Mouse (Mus musculus) brown adipose tissue, adult 24 weeks (tissue): ENCODE measurements around the gene Cyp2c69. TPM values are rescaled to one million over a fixed set of nuclear protein-coding genes. Genes with fewer than 3 reads are reported as not detected.
"Not testable (repeated sequence)": the region's sequence is repeated elsewhere in the genome, so short reads cannot be mapped to it uniquely, and the experiment has no call there.

Source experiments
- H3K27ac ChIP-seq: fragments of 200-500 bp; replicated peaks from 2 replicates; pipeline ENCODE4 v1.5.1; 2012; ENCODE audit warnings: low read depth, mild to moderate bottlenecking, low read length
- H3K4me1 ChIP-seq: fragments of 200-500 bp; 2 replicates; pipeline ENCODE4 v1.6.1; 2012; ENCODE audit warnings: low read length, mixed read lengths; ENCODE audit not compliant: control insufficient read depth, insufficient read depth, insufficient read length
- H3K4me3 ChIP-seq: fragments of 200-500 bp; 2 replicates; pipeline ENCODE4 v1.5.1; 2012; ENCODE audit warnings: low read depth, mild to moderate bottlenecking, low read length, moderate library complexity; ENCODE audit not compliant: insufficient read depth
- polyA plus RNA-seq: library from polyadenylated mRNA; stranded (reverse); fragments of >200 nt; gene quantifications from 2 replicates; pipeline ENCODE4 v1.2.4, GENCODE M21; 2012; ENCODE audit not compliant: missing spikeins, insufficient read depth, insufficient read length

The Cyp2c69 gene
- not detected in 2 replicates for polyA plus RNA-seq

GRCm38 (mm10) chr19:39886699-39887098 is at the start of gene Cyp2c69:
Gene Cyp2c69 (minus strand): TSS chr19:39886799.
- not testable (repeated sequence) for H3K4me1 ChIP-seq, H3K4me3 ChIP-seq, H3K27ac ChIP-seq

DNA sequence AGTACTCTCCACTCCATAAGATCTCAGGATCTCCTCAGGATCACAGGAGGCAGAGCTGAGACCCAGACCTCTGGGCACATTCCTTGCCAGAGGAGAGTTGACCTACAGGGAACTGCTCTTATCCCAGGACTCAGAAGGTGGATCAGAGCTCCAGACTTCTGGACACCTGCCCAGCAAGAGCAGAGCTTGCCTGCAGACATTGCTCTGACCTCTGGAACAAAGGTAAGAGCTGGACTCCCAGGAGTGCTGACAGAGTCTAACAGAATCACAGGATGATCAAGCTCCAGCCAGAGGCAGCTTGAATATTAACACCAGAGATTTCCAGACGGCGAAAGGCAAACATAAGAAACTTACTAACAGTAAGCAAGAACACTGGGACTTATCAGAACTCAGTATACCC is 48.8 kb upstream of the Cyp2c69 start:
- H3K27ac ChIP-seq: no peak overlapping the region
- H3K4me3 ChIP-seq: no peak overlapping the region
- no peaks in the 10 kb centered on the region for H3K4me1 ChIP-seq

DNA sequence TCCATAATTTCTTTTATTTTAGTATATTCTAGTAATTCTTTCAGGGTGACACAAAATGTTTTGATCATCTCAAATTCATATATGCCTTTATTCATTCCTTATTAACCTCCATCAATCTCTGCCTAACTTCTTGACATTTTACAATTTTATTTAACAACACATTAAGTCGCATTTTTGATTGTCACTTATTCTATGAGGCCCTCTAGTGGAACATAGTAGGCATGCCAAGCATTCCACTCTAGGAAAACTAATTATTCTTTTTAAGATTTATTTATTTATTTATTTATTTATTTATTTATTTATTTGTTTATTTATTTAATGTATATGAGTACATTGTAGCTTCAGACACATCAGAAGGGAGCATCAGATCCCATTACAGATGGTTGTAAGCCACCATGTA is 43.4 kb upstream of the Cyp2c69 start:
- Histone ChIP-seq H3K27ac (no peak overlapping the region), H3K4me3 (no peak overlapping the region), H3K4me1 (no peaks in the 10 kb centered on the region)

DNA sequence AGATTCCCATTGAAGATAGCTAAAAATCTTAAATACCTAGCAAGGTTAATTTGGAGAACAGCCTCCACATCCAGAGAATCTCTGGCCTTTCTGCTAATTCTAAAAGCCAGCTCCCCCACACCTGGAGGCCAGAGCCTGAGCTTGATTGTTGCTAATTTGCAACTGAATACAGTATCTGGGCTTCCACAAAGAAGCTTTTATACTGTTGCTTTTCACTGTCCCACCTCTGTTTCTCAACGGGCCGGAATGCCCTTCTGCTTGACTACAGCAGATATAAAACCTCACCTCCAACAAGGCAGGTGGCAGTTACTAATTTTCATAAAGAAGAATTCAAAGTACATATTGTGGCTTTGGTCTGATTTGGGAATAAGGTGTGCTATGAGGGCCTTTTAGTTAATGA is 15.1 kb upstream of the Cyp2c69 start:
- Histone ChIP-seq H3K27ac (no peak overlapping the region), H3K4me1 (no peaks in the 10 kb centered on the region), H3K4me3 (no peak overlapping the region)

GRCm38 (mm10) chr19:39890079-39890478 is 3.5 kb upstream of the Cyp2c69 start:
- not testable (repeated sequence) for H3K4me3 ChIP-seq

GRCm38 (mm10) chr19:39866133-39866532 is 20.5 kb downstream of the Cyp2c69 start:
- Histone ChIP-seq H3K27ac (no peak overlapping the region), H3K4me1 (no peaks in the 10 kb centered on the region), H3K4me3 (no peak overlapping the region)

More at GRCm38 (mm10) chr19:39890079-39890478, 3.5 kb upstream of the Cyp2c69 start:
- not testable (repeated sequence) for H3K4me1 ChIP-seq, H3K27ac ChIP-seq

DNA sequence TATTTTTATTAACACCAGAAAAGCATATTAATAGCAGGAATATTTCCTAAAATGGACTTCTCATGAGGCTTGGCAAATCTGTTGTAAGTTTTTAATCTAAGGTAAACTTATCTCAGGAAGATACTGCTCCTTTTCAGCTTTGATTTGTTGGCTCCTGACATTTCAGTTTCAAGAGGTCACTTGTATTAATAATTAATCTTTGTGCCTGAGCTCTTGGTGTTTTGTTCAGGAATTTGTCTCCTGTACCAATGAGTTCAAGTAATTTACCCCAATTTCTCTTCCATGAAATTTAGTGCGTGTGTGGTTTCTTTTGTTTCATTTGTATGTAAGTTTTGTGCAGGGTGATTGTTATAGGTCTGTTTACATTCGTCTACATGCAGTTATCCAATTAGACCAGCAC is 65.7 kb downstream of the Cyp2c69 start:
- H3K27ac ChIP-seq, H3K4me1 ChIP-seq, H3K4me3 ChIP-seq: not testable (repeated sequence)

DNA sequence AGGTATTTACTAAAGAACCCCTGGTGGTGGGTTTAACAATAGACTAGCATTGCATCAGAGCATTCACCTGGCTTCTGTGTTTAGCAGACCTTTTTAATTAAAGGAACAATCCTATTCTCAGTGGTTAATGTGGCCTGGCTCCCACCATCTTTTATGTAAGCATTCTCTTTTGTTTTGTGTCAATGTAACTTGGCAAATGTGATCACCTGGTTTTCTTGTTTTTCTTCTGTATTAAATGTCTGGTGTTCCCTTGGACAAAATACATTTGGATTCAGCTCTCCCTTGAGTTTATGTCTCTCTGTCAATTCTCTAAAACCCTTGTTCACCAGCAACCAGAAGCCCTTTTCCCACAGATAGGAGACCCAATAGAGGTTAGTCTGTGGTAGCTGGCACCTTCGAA is 70.2 kb downstream of the Cyp2c69 start:
- H3K4me1 ChIP-seq, H3K27ac ChIP-seq, H3K4me3 ChIP-seq: not testable (repeated sequence)

- not testable (repeated sequence) for H3K27ac ChIP-seq, H3K4me1 ChIP-seq, H3K4me3 ChIP-seq
Observed at GRCm38 (mm10) chr19:39815991-39816390, 70.6 kb downstream of the Cyp2c69 start.

DNA sequence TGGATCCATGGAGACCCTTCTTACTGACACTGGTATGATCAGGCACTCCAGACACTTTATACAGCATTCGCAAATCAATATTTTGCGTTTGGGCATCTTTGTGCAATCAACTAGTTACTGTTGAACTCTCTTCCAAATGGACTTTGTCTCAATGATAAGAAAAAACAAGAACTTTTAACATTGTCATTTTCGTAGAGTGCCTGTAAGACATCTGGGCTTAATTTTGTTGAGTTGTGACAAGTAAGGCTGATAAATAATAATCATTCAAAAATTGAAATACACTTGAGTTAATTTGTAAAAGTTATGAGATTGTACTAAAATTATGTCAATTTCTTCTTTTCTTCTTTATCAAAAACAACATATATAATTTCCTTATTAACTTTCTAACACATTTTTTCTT is 73.9 kb downstream of the Cyp2c69 start, which contains the start of gene Cyp2c40:
TSS of gene Cyp2c40 (minus strand) at position 101 of the 400 bp plus-strand sequence.
- not testable (repeated sequence) for H3K4me1 ChIP-seq

More for the DNA sequence above, 73.9 kb downstream of the Cyp2c69 start, which contains the start of gene Cyp2c40:
- not testable (repeated sequence) for H3K4me3 ChIP-seq, H3K27ac ChIP-seq

Other genes starting within 250 kb of the Cyp2c69 start
- not detected in 2 replicates for gene Cyp2c67, start 237.7 kb downstream of the Cyp2c69 start, polyA plus RNA-seq
- gene Cyp2c68, start 145.7 kb downstream of the Cyp2c69 start, polyA plus RNA-seq: not detected in 2 replicates
- not detected in 2 replicates for gene Cyp2c40, start 74.0 kb downstream of the Cyp2c69 start, polyA plus RNA-seq
- gene Cyp2c37, start 105.6 kb upstream of the Cyp2c69 start, polyA plus RNA-seq: not detected in 2 replicates
- not detected in 2 replicates for gene Cyp2c54, start 187.0 kb upstream of the Cyp2c69 start, polyA plus RNA-seq
- gene Cyp2c50, start 202.9 kb upstream of the Cyp2c69 start, polyA plus RNA-seq: 1.0 TPM in 1 of 2 replicates, not detected in the other